Mouse (Mus musculus): ENCODE results near the gene Ccdc158.

DNA sequence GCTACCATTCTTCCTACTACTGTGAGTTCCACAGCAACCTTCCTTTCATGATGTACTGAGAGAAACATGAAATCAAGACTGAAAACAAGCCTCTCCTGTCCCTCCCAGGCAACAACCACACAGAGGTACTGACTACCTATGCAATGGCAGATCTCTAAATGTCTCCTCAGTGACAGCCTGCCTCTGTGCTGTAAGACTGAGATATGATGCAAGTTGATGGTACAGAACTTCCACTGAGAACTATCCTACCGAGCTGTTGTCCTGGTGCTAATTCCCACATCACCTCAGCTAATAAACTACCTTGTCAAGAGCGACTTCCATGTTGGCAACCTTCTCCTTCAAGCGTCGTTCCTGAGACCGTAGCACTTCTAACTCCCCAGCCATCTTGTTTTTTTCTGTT, 39.2 kb downstream of the Ccdc158 start:
- TF ChIP-seq CTCF (IDR thresholded peaks at IDR 0.05; ENCODE audit: low read depth, low read length) (no peak), POLR2A (IDR thresholded peaks at IDR 0.05; ENCODE audit: borderline replicate concordance, low read depth, low read length) (no peak)
